Mouse (Mus musculus): ENCODE data around the gene Tacstd2. TPM values are rescaled to one million over a fixed set of nuclear protein-coding genes. Genes with fewer than 3 reads are reported as not detected.

Gene Tacstd2
- 0.41 and 0.59 TPM in 2 replicates for polyA plus RNA-seq (2014; fragmentation: Nextera tagmentation; extraction: Ambion mirVana)

- H3K9me3 ChIP-seq (replicated peaks; ENCODE audit: control insufficient read depth, low read length), result no peaks in the 10 kb centered on the region
- H3K4me3 ChIP-seq (ENCODE audit: low read depth, low read length), result peak within 1 kb of the TSS; percentile 44
- peaks cover 56% of the 10 kb centered on the region for H3K27me3 ChIP-seq (ENCODE audit: control insufficient read depth, insufficient read depth, low read length)
- peak within 1 kb of the TSS; percentile 39; the same call in 1 of the 2 replicates for H3K9ac ChIP-seq (ENCODE audit: low read depth, low read length)
- no peak within 1 kb of the TSS for H3K27ac ChIP-seq (ENCODE audit: low read depth, low read length)
- ATAC-seq (replicated peaks; ENCODE audit: insufficient number of reproducible peaks, low FRiP score, low TSS enrichment), result no peak
- H3K4me1 ChIP-seq (ENCODE audit: control insufficient read depth, insufficient read depth, low read length), result no peaks in the 10 kb centered on the region
- WGBS (ENCODE audit: insufficient replicate concordance), result 8% methylated on average over 8 of the region's 8 CpGs
- H3K4me2 ChIP-seq, result peak within 1 kb of the TSS; percentile 83
- no peaks in the 10 kb centered on the region for H3K36me3 ChIP-seq (ENCODE audit: control insufficient read depth, insufficient read depth, low read length)
Observed at GRCm38 (mm10) chr6:67535777-67536054, at the start of gene Tacstd2. Gene Tacstd2, minus strand, starts transcription at chr6:67535796.

GRCm38 (mm10) chr6:67566270-67566669 is 30.7 kb upstream of the Tacstd2 start:
- WGBS (ENCODE audit: insufficient replicate concordance), result 75% methylated on average over 3 of the region's 3 CpGs
- H3K9ac ChIP-seq (ENCODE audit: low read depth, low read length), result no peak overlapping the region
- no peaks in the 10 kb centered on the region for H3K9me3 ChIP-seq (replicated peaks; ENCODE audit: control insufficient read depth, low read length)
- H3K27ac ChIP-seq (ENCODE audit: low read depth, low read length), result no peak overlapping the region
- H3K4me1 ChIP-seq (ENCODE audit: control insufficient read depth, insufficient read depth, low read length), result no peaks in the 10 kb centered on the region
- no peak for ATAC-seq (replicated peaks; ENCODE audit: insufficient number of reproducible peaks, low FRiP score, low TSS enrichment)
- no peaks in the 10 kb centered on the region for H3K36me3 ChIP-seq (ENCODE audit: control insufficient read depth, insufficient read depth, low read length)
- H3K4me3 ChIP-seq (ENCODE audit: low read depth, low read length), result no peak overlapping the region
- H3K4me2 ChIP-seq, result no peak overlapping the region
- H3K27me3 ChIP-seq (ENCODE audit: control insufficient read depth, insufficient read depth, low read length), result no peaks in the 10 kb centered on the region

GRCm38 (mm10) chr6:67555376-67555775 is 19.8 kb upstream of the Tacstd2 start:
- ATAC-seq (replicated peaks; ENCODE audit: insufficient number of reproducible peaks, low FRiP score, low TSS enrichment), result no peak
- H3K27me3 ChIP-seq (ENCODE audit: control insufficient read depth, insufficient read depth, low read length), result no peaks in the 10 kb centered on the region

GRCm38 (mm10) chr6:67549550-67549949 is 14.0 kb upstream of the Tacstd2 start:
- Histone ChIP-seq H3K4me2 (no peak overlapping the region), H3K4me3 (ENCODE audit: low read depth, low read length) (no peak overlapping the region), H3K36me3 (ENCODE audit: control insufficient read depth, insufficient read depth, low read length) (no peaks in the 10 kb centered on the region), H3K27me3 (ENCODE audit: control insufficient read depth, insufficient read depth, low read length) (no peaks in the 10 kb centered on the region), H3K9me3 (replicated peaks; ENCODE audit: control insufficient read depth, low read length) (no peaks in the 10 kb centered on the region), H3K4me1 (ENCODE audit: control insufficient read depth, insufficient read depth, low read length) (no peaks in the 10 kb centered on the region), H3K27ac (ENCODE audit: low read depth, low read length) (no peak overlapping the region), H3K9ac (ENCODE audit: low read depth, low read length) (no peak overlapping the region)
- ATAC-seq (replicated peaks; ENCODE audit: insufficient number of reproducible peaks, low FRiP score, low TSS enrichment), result no peak
- WGBS (ENCODE audit: insufficient replicate concordance), result 18% methylated on average over 1 of the region's 1 CpGs

More at GRCm38 (mm10) chr6:67555376-67555775, 19.8 kb upstream of the Tacstd2 start:
- H3K9ac ChIP-seq (ENCODE audit: low read depth, low read length), result no peak overlapping the region
- no peaks in the 10 kb centered on the region for H3K4me1 ChIP-seq (ENCODE audit: control insufficient read depth, insufficient read depth, low read length)
- no peak overlapping the region for H3K4me3 ChIP-seq (ENCODE audit: low read depth, low read length)
- no peak overlapping the region for H3K27ac ChIP-seq (ENCODE audit: low read depth, low read length)
- H3K4me2 ChIP-seq, result no peak overlapping the region
- no peaks in the 10 kb centered on the region for H3K36me3 ChIP-seq (ENCODE audit: control insufficient read depth, insufficient read depth, low read length)
- no peaks in the 10 kb centered on the region for H3K9me3 ChIP-seq (replicated peaks; ENCODE audit: control insufficient read depth, low read length)

GRCm38 (mm10) chr6:67535005-67535776 is 405 bp downstream of the Tacstd2 start:
- Histone ChIP-seq H3K9me3 (replicated peaks; ENCODE audit: control insufficient read depth, low read length) (no peaks in the 10 kb centered on the region), H3K4me3 (ENCODE audit: low read depth, low read length) (peak overlapping the region; percentile 44), H3K9ac (ENCODE audit: low read depth, low read length) (peak overlapping the region; percentile 39; the same call in 1 of the 2 replicates), H3K4me2 (peak overlapping the region; percentile 83), H3K4me1 (ENCODE audit: control insufficient read depth, insufficient read depth, low read length) (no peaks in the 10 kb centered on the region), H3K36me3 (ENCODE audit: control insufficient read depth, insufficient read depth, low read length) (no peaks in the 10 kb centered on the region), H3K27me3 (ENCODE audit: control insufficient read depth, insufficient read depth, low read length) (peaks cover 56% of the 10 kb centered on the region), H3K27ac (ENCODE audit: low read depth, low read length) (no peak overlapping the region)
- WGBS (ENCODE audit: insufficient replicate concordance), result 1% methylated on average over 62 of the region's 62 CpGs
- 0 out of 2 replicates have a peak, but pooled peaks have one; percentile 26 for ATAC-seq (replicated peaks; ENCODE audit: insufficient number of reproducible peaks, low FRiP score, low TSS enrichment)

GRCm38 (mm10) chr6:67534191-67535004 is 1.2 kb downstream of the Tacstd2 start:
- Histone ChIP-seq H3K27me3 (ENCODE audit: control insufficient read depth, insufficient read depth, low read length) (peaks cover 56% of the 10 kb centered on the region), H3K4me3 (ENCODE audit: low read depth, low read length) (peak overlapping the region; percentile 44), H3K9me3 (replicated peaks; ENCODE audit: control insufficient read depth, low read length) (no peaks in the 10 kb centered on the region), H3K27ac (ENCODE audit: low read depth, low read length) (no peak overlapping the region), H3K9ac (ENCODE audit: low read depth, low read length) (no peak overlapping the region), H3K36me3 (ENCODE audit: control insufficient read depth, insufficient read depth, low read length) (no peaks in the 10 kb centered on the region), H3K4me1 (ENCODE audit: control insufficient read depth, insufficient read depth, low read length) (no peaks in the 10 kb centered on the region), H3K4me2 (peak overlapping the region; percentile 83)
- ATAC-seq (replicated peaks; ENCODE audit: insufficient number of reproducible peaks, low FRiP score, low TSS enrichment), result no peak
- 7% methylated on average over 31 of the region's 31 CpGs for WGBS (ENCODE audit: insufficient replicate concordance)

- Histone ChIP-seq H3K9ac (ENCODE audit: low read depth, low read length) (no peak overlapping the region), H3K9me3 (replicated peaks; ENCODE audit: control insufficient read depth, low read length) (no peaks in the 10 kb centered on the region), H3K4me3 (ENCODE audit: low read depth, low read length) (peak overlapping the region; percentile 28; the same call in 1 of the 2 replicates), H3K4me2 (peak overlapping the region; percentile 60), H3K4me1 (ENCODE audit: control insufficient read depth, insufficient read depth, low read length) (no peaks in the 10 kb centered on the region), H3K27ac (ENCODE audit: low read depth, low read length) (no peak overlapping the region), H3K27me3 (ENCODE audit: control insufficient read depth, insufficient read depth, low read length) (peaks cover 56% of the 10 kb centered on the region), H3K36me3 (ENCODE audit: control insufficient read depth, insufficient read depth, low read length) (no peaks in the 10 kb centered on the region)
- ATAC-seq (replicated peaks; ENCODE audit: insufficient number of reproducible peaks, low FRiP score, low TSS enrichment), result peak; percentile 44; the same call in 1 of the 2 replicates
- WGBS (ENCODE audit: insufficient replicate concordance), result 8% methylated on average over 29 of the region's 29 CpGs
Observed at GRCm38 (mm10) chr6:67532665-67533440, 2.7 kb downstream of the Tacstd2 start.

GRCm38 (mm10) chr6:67531822-67532162 is 3.8 kb downstream of the Tacstd2 start:
- no peak for ATAC-seq (replicated peaks; ENCODE audit: insufficient number of reproducible peaks, low FRiP score, low TSS enrichment)
- Histone ChIP-seq H3K4me3 (ENCODE audit: low read depth, low read length) (no peak overlapping the region), H3K27ac (ENCODE audit: low read depth, low read length) (no peak overlapping the region), H3K36me3 (ENCODE audit: control insufficient read depth, insufficient read depth, low read length) (no peaks in the 10 kb centered on the region), H3K9ac (ENCODE audit: low read depth, low read length) (no peak overlapping the region), H3K4me1 (ENCODE audit: control insufficient read depth, insufficient read depth, low read length) (no peaks in the 10 kb centered on the region), H3K9me3 (replicated peaks; ENCODE audit: control insufficient read depth, low read length) (no peaks in the 10 kb centered on the region), H3K4me2 (no peak overlapping the region), H3K27me3 (ENCODE audit: control insufficient read depth, insufficient read depth, low read length) (peaks cover 53% of the 10 kb centered on the region)
- 50% methylated on average over 7 of the region's 7 CpGs for WGBS (ENCODE audit: insufficient replicate concordance)

Data from heart, embryonic 11.5 days (tissue).